Mouse (Mus musculus) testis, adult 10 weeks (tissue): ENCODE data around the gene Eif5. TPM values are rescaled to one million over a fixed set of nuclear protein-coding genes. Genes with fewer than 3 reads are reported as not detected.

Source experiments
- polyA plus RNA-seq: library from polyadenylated mRNA; stranded (reverse); fragments of 350-450 nt; fragmentation: Illumina TruSeq; extraction: RNeasy Lipid Tissue Mini Kit (QIAGEN cat#74804); gene quantifications from one replicate; pipeline ENCODE4 v1.2.3, GENCODE M21; 2014; ENCODE audit warnings: low read depth, low replicate concordance

The Eif5 gene
- polyA plus RNA-seq: 1,310 TPM

GRCm38 (mm10) chr12:111537796-111538291 lies at the start of gene Eif5:
TSS of gene Eif5 (plus strand) at chr12:111538016.

GRCm38 (mm10) chr12:111574074-111574886 lies 36.5 kb downstream of the Eif5 start, which contains the start of gene Mark3:
TSS of gene Mark3 (plus strand) at chr12:111574523.

Other genes starting within 250 kb of the Eif5 start
- gene Cdc42bpb, start 160.3 kb upstream of the Eif5 start, polyA plus RNA-seq: 3.5 TPM
- gene Lbhd2, start 131.2 kb upstream of the Eif5 start, polyA plus RNA-seq: not detected
- gene Exoc3l4, start 121.0 kb upstream of the Eif5 start, polyA plus RNA-seq: 0.07 TPM
- gene Tnfaip2, start 95.5 kb upstream of the Eif5 start, polyA plus RNA-seq: 10.3 TPM
- 0.87 TPM for gene Gm266, start 52.2 kb upstream of the Eif5 start, polyA plus RNA-seq
- gene Mark3, start 36.5 kb downstream of the Eif5 start, polyA plus RNA-seq: 92.5 TPM
- 0.17 TPM for gene Ckb, start 134.3 kb downstream of the Eif5 start, polyA plus RNA-seq
- gene Trmt61a, start 140.1 kb downstream of the Eif5 start, polyA plus RNA-seq: 0.18 TPM
- 332 TPM for gene Bag5, start 175.2 kb downstream of the Eif5 start, polyA plus RNA-seq
- 40.6 TPM for gene Apopt1, start 175.2 kb downstream of the Eif5 start, polyA plus RNA-seq
- 3.3 TPM for gene Klc1, start 220.8 kb downstream of the Eif5 start, polyA plus RNA-seq